Mouse (Mus musculus) hindbrain, embryonic 16.5 days (tissue): ENCODE results near the gene Sox21. TPM values are rescaled to one million over a fixed set of nuclear protein-coding genes. Genes with fewer than 3 reads are reported as not detected.
A peak's percentile ranks its signal among the peaks of the same experiment; 100 is the strongest.

Source experiments
- ATAC-seq: fragments of 200-750 bp; cut with Nextera tagmentation; 2 replicates; pipeline ENCODE4 v1.8.0; 2017; ENCODE audit warnings: moderate TSS enrichment, moderate library complexity
- H3K27ac ChIP-seq: fragments of 300-500 bp; sonication (generic); 2 replicates; pipeline ENCODE4 v1.5.1; 2014; ENCODE audit warnings: low read depth, mild to moderate bottlenecking, control low read depth, low read length, moderate library complexity
- H3K27me3 ChIP-seq: fragments of 300-500 bp; sonication (generic); replicated peaks from 2 replicates; pipeline ENCODE4 v1.6.1; 2014; ENCODE audit warnings: low read length; ENCODE audit not compliant: control insufficient read depth, insufficient read depth
- H3K36me3 ChIP-seq: fragments of 300-500 bp; sonication (generic); 2 replicates; pipeline ENCODE4 v1.6.1; 2014; ENCODE audit warnings: mild to moderate bottlenecking, low read length, moderate library complexity, mixed read lengths; ENCODE audit not compliant: control insufficient read depth, insufficient read depth
- H3K4me1 ChIP-seq: fragments of 300-500 bp; sonication (generic); 2 replicates; pipeline ENCODE4 v1.6.1; 2014; ENCODE audit warnings: low read depth, low read length; ENCODE audit not compliant: control insufficient read depth, insufficient read depth
- H3K4me2 ChIP-seq: fragments of 300-500 bp; sonication (generic); 2 replicates; pipeline ENCODE4 v1.6.1; 2014; ENCODE audit warnings: mild to moderate bottlenecking, low read length, control low read depth, moderate library complexity
- H3K4me3 ChIP-seq: fragments of 300-500 bp; sonication (generic); 2 replicates; pipeline ENCODE4 v1.5.1; 2014; ENCODE audit warnings: mild to moderate bottlenecking, low read length, control low read depth, moderate library complexity
- H3K9ac ChIP-seq: fragments of 300-500 bp; sonication (generic); 2 replicates; pipeline ENCODE4 v1.6.1; 2014; ENCODE audit warnings: low read depth, mild to moderate bottlenecking, control low read depth, low read length, moderate library complexity
- H3K9me3 ChIP-seq: fragments of 300-500 bp; sonication (generic); 2 replicates; pipeline ENCODE4 v1.6.1; 2014; ENCODE audit warnings: mild to moderate bottlenecking, low read length, moderate library complexity; ENCODE audit not compliant: control insufficient read depth
- WGBS: fragments of 180-500 bp; shearing (Covaris S2); extraction: QIAGEN DNeasy Blood & Tissue Kit; methylation state at CpG from one replicate; pipeline ENCODE4 v1.1.7; 2014; 5-methylcytosine and 5-hydroxymethylcytosine counted together
- polyA plus RNA-seq: library from polyadenylated mRNA; unstranded; fragments of >200 nt; fragmentation: Nextera tagmentation; extraction: Ambion mirVana; gene quantifications from 2 replicates; pipeline ENCODE4 v1.2.1, GENCODE M21; 2015

The Sox21 gene
- polyA plus RNA-seq, 1 experiment from 2014 or later = 2.2 TPM

- no peak overlapping the region for H3K4me3 ChIP-seq
- H3K27ac ChIP-seq = no peak overlapping the region
- peaks cover 36% of the 10 kb centered on the region for H3K27me3 ChIP-seq
- H3K36me3 ChIP-seq = no peaks in the 10 kb centered on the region
- WGBS = 3% methylated on average over 21 of the region's 21 CpGs
- peaks cover 7% of the 10 kb centered on the region for H3K4me1 ChIP-seq
- H3K4me2 ChIP-seq = peak overlapping the region; percentile 45; the same call in 1 of the 2 replicates
- no peaks in the 10 kb centered on the region for H3K9me3 ChIP-seq
- no peak overlapping the region for H3K9ac ChIP-seq
- ATAC-seq = no peak
Measured at GRCm38 (mm10) chr14:118226471-118227155, 10.2 kb downstream of the Sox21 start.

- no peaks in the 10 kb centered on the region for H3K9me3 ChIP-seq
- under 1% methylated on average over 21 of the region's 21 CpGs for WGBS
- H3K4me2 ChIP-seq = peak overlapping the region; percentile 45
- H3K27me3 ChIP-seq = peaks cover 29% of the 10 kb centered on the region
- H3K27ac ChIP-seq = no peak overlapping the region
- peak overlapping the region; percentile 11; the same call in 1 of the 2 replicates for H3K4me3 ChIP-seq
- 0 out of 2 replicates have a peak overlapping the region, but pooled peaks have one; percentile 11 for H3K9ac ChIP-seq
- H3K36me3 ChIP-seq = no peaks in the 10 kb centered on the region
- ATAC-seq = no peak
- peaks cover 5% of the 10 kb centered on the region for H3K4me1 ChIP-seq
Measured at GRCm38 (mm10) chr14:118225911-118226310, 10.9 kb downstream of the Sox21 start.

GRCm38 (mm10) chr14:118225061-118225743 is 11.6 kb downstream of the Sox21 start:
- Histone ChIP-seq H3K27me3 (peaks cover 29% of the 10 kb centered on the region), H3K9ac (no peak overlapping the region), H3K4me2 (peak overlapping the region; percentile 45), H3K36me3 (no peaks in the 10 kb centered on the region), H3K4me1 (peaks cover 5% of the 10 kb centered on the region), H3K9me3 (no peaks in the 10 kb centered on the region), H3K27ac (no peak overlapping the region), H3K4me3 (no peak overlapping the region)
- ATAC-seq = no peak
- 30% methylated on average over 16 of the region's 16 CpGs for WGBS

- no peak for ATAC-seq
- Histone ChIP-seq H3K27me3 (peaks cover 18% of the 10 kb centered on the region), H3K4me2 (no peak overlapping the region), H3K27ac (no peak overlapping the region), H3K4me3 (no peak overlapping the region), H3K4me1 (peaks cover 4% of the 10 kb centered on the region), H3K9ac (no peak overlapping the region), H3K36me3 (no peaks in the 10 kb centered on the region), H3K9me3 (no peaks in the 10 kb centered on the region)
- WGBS = 89% methylated on average over 1 of the region's 1 CpGs
Measured at GRCm38 (mm10) chr14:118220885-118221284, 15.9 kb downstream of the Sox21 start.

GRCm38 (mm10) chr14:118216826-118217225 is 20.0 kb downstream of the Sox21 start:
- no peaks in the 10 kb centered on the region for H3K36me3 ChIP-seq
- H3K4me3 ChIP-seq = no peak overlapping the region
- 93% methylated on average over 8 of the region's 8 CpGs for WGBS
- ATAC-seq = no peak
- no peaks in the 10 kb centered on the region for H3K4me1 ChIP-seq
- H3K9me3 ChIP-seq = no peaks in the 10 kb centered on the region
- H3K4me2 ChIP-seq = no peak overlapping the region
- no peak overlapping the region for H3K27ac ChIP-seq
- H3K27me3 ChIP-seq = no peaks in the 10 kb centered on the region
- H3K9ac ChIP-seq = no peak overlapping the region

- WGBS = 63% methylated on average over 15 of the region's 15 CpGs
- no peak overlapping the region for H3K9ac ChIP-seq
- no peak overlapping the region for H3K4me2 ChIP-seq
- H3K27ac ChIP-seq = no peak overlapping the region
- H3K27me3 ChIP-seq = no peaks in the 10 kb centered on the region
- 0 out of 2 replicates have a peak, but pooled peaks have one; percentile 11 for ATAC-seq
- H3K36me3 ChIP-seq = no peaks in the 10 kb centered on the region
- H3K9me3 ChIP-seq = no peaks in the 10 kb centered on the region
- H3K4me3 ChIP-seq = no peak overlapping the region
- H3K4me1 ChIP-seq = no peaks in the 10 kb centered on the region
Measured at GRCm38 (mm10) chr14:118212188-118212804, 24.5 kb downstream of the Sox21 start.

- Histone ChIP-seq H3K4me1 (no peaks in the 10 kb centered on the region), H3K9ac (no peak overlapping the region), H3K36me3 (no peaks in the 10 kb centered on the region), H3K27ac (no peak overlapping the region), H3K4me2 (no peak overlapping the region), H3K9me3 (no peaks in the 10 kb centered on the region), H3K27me3 (no peaks in the 10 kb centered on the region), H3K4me3 (no peak overlapping the region)
- peak; percentile 72; the same call in 1 of the 2 replicates for ATAC-seq
- 11% methylated on average over 5 of the region's 5 CpGs for WGBS
Measured at GRCm38 (mm10) chr14:118209642-118210041, 27.2 kb downstream of the Sox21 start.

- H3K4me3 ChIP-seq = no peak overlapping the region
- no peak overlapping the region for H3K9ac ChIP-seq
- H3K4me2 ChIP-seq = no peak overlapping the region
- WGBS = 83% methylated on average over 3 of the region's 3 CpGs
- H3K36me3 ChIP-seq = no peaks in the 10 kb centered on the region
- no peaks in the 10 kb centered on the region for H3K4me1 ChIP-seq
- H3K27ac ChIP-seq = no peak overlapping the region
- ATAC-seq = no peak
- H3K27me3 ChIP-seq = no peaks in the 10 kb centered on the region
- no peaks in the 10 kb centered on the region for H3K9me3 ChIP-seq
Measured at GRCm38 (mm10) chr14:118207347-118207746, 29.5 kb downstream of the Sox21 start.

- Histone ChIP-seq H3K9ac (no peak overlapping the region), H3K4me1 (no peaks in the 10 kb centered on the region), H3K36me3 (no peaks in the 10 kb centered on the region), H3K9me3 (no peaks in the 10 kb centered on the region), H3K4me2 (no peak overlapping the region), H3K27me3 (no peaks in the 10 kb centered on the region), H3K27ac (no peak overlapping the region), H3K4me3 (no peak overlapping the region)
- WGBS = 78% methylated on average over 7 of the region's 7 CpGs
- ATAC-seq = no peak
Measured at GRCm38 (mm10) chr14:118203031-118203430, 33.8 kb downstream of the Sox21 start.
